Mouse (Mus musculus) testis, adult 2 months (tissue): ENCODE measurements around the gene Cdkn2aipnl.

ENCODE experiments used
- CTCF ChIP-seq: fragments of 200-500 bp; IDR thresholded peaks from 2 replicates; pipeline ENCODE4 v1.5.1; 2012; ENCODE audit warnings: low read depth, mild to moderate bottlenecking, inconsistent platforms, low read length, moderate library complexity; ENCODE audit not compliant: control insufficient read depth, insufficient read depth, insufficient replicate concordance
- POLR2A ChIP-seq: fragments of 200-500 bp; IDR thresholded peaks from 2 replicates; pipeline ENCODE4 v1.6.1; 2012; ENCODE audit warnings: low read depth, mild to moderate bottlenecking, inconsistent platforms, low read length, moderate library complexity; ENCODE audit not compliant: control insufficient read depth

DNA sequence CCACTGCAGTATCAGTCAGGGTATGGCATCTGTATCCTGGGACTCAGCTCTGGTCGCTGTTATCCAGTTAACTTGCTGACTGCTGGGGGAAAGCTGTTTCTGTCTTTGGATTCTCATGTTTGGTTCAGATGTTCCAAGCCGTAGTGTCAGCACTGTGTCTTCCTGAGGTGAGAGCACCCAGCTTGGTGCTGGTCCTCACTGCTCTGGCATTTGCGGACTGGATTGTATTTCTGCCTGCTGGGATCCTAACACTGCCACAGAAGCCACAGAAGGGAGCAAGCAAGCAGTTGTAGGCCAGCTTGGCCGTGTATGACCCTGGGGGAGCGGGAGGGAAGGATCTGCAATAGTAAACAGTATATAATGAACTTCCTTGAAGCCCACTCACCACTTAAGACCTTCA is 810 bp upstream of the Cdkn2aipnl start:
- TF ChIP-seq POLR2A, result no peak
- no peak for TF ChIP-seq CTCF
